Mouse (Mus musculus): ENCODE measurements around the gene Prpf6. TPM values are rescaled to one million over a fixed set of nuclear protein-coding genes. Genes with fewer than 3 reads are reported as not detected.

Gene Prpf6
- total and polyA plus RNA-seq, 3 experiments: 28.3 to 53.8 (median 48.1) TPM

GRCm38 (mm10) chr2:181568272-181569008 is 23.2 kb upstream of the Prpf6 start:
- Histone ChIP-seq H3K4me1 (ENCODE audit: control insufficient read depth in 1 of 2, insufficient read depth in 2 of 2) (peaks cover 0 to 7% of the 10 kb centered on the region in 2 experiments; a peak in 2 of 4 replicates), H3K4me2 (ENCODE audit: insufficient read depth, low read depth, poor library complexity, severe bottlenecking) (no peak overlapping the region), H3K9me3 (replicated peaks; ENCODE audit: low read length) (no peaks in the 10 kb centered on the region), H3K27ac (ENCODE audit: insufficient read depth, low read depth) (no peak overlapping the region), H3K9ac (ENCODE audit: insufficient read depth, low read depth) (no peak overlapping the region), H3K36me3 (replicated peaks in 1 of 2; ENCODE audit: control insufficient read depth in 1 of 2, insufficient read depth in 1 of 2, low read length in 1 of 2) (peaks cover 35 to 63% of the 10 kb centered on the region in 2 experiments), H3K4me3 (replicated peaks in 1 of 3; ENCODE audit: low read depth in 2 of 3, low read length in 2 of 3, poor library complexity in 1 of 3) (no peak overlapping the region), H3K27me3 (replicated peaks) (no peaks in the 10 kb centered on the region), H3K79me2 (replicated peaks; ENCODE audit: control insufficient read depth, extremely low read depth, insufficient read depth, poor library complexity, severe bottlenecking) (no peaks in the 10 kb centered on the region)
- peak; percentile 54 for DNase-seq (ENCODE audit: extremely low read depth)
- TF ChIP-seq E2F4 (IDR thresholded peaks at IDR 0.05; ENCODE audit: insufficient replicate concordance, low read depth, low read length) (no peak), NELFE (IDR thresholded peaks at IDR 0.05; ENCODE audit: low read depth, low read length) (0 out of 2 replicates have a peak, but pooled peaks have one; percentile 29), MXI1 (IDR thresholded peaks at IDR 0.05; ENCODE audit: low read depth, low read length) (no peak), MAZ (IDR thresholded peaks at IDR 0.05; ENCODE audit: low read depth, low read length) (no peak), ETS1 (conservative IDR thresholded peaks at IDR 0.05; ENCODE audit: low read depth, low read length) (no peak), MEF2A (IDR thresholded peaks at IDR 0.05; ENCODE audit: borderline replicate concordance, low read depth, low read length) (no peak), EP300 (IDR thresholded peaks at IDR 0.05; ENCODE audit: low read length) (no peak), ZNF384 (IDR thresholded peaks at IDR 0.05; ENCODE audit: low read depth, low read length) (no peak), SMC3 (IDR thresholded peaks at IDR 0.05; ENCODE audit: low read depth, low read length) (peak; percentile 79), POLR2AphosphoS2 (IDR thresholded peaks at IDR 0.05; ENCODE audit: low read depth, low read length) (no peak), IRF4 (IDR thresholded peaks at IDR 0.05; ENCODE audit: low read depth, low read length) (no peak), SIN3A (IDR thresholded peaks at IDR 0.05; ENCODE audit: low read length) (no peak), NRF1 (IDR thresholded peaks at IDR 0.05; ENCODE audit: low read depth, low read length) (no peak), USF2 (conservative IDR thresholded peaks at IDR 0.05; ENCODE audit: low read depth, low read length) (no peak), CHD2 (IDR thresholded peaks at IDR 0.05; ENCODE audit: low read length) (no peak), ZMIZ1 (IDR thresholded peaks at IDR 0.05; ENCODE audit: low read depth, low read length) (no peak), ZKSCAN1 (IDR thresholded peaks at IDR 0.05; ENCODE audit: borderline replicate concordance, low read depth, low read length) (no peak), CHD1 (IDR thresholded peaks at IDR 0.05; ENCODE audit: low read depth, low read length) (no peak), PAX5 (IDR thresholded peaks at IDR 0.05; ENCODE audit: low read length) (no peak), USF1 (IDR thresholded peaks at IDR 0.05; ENCODE audit: low read depth, low read length) (no peak), ELF1 (IDR thresholded peaks at IDR 0.05; ENCODE audit: low read depth, low read length) (0 out of 2 replicates have a peak, but pooled peaks have one; percentile 12), HCFC1 (IDR thresholded peaks at IDR 0.05; ENCODE audit: low read depth, low read length) (no peak), KAT2A (IDR thresholded peaks at IDR 0.05; ENCODE audit: insufficient replicate concordance, low read length) (no peak), TBP (conservative IDR thresholded peaks at IDR 0.05; ENCODE audit: low read depth, low read length) (no peak), JUN (IDR thresholded peaks at IDR 0.05; ENCODE audit: insufficient read depth, low read depth, low read length) (no peak), RCOR1 (conservative IDR thresholded peaks at IDR 0.05; ENCODE audit: low read depth, low read length) (no peak), MAX (IDR thresholded peaks at IDR 0.05; ENCODE audit: low read length) (no peak), ZC3H11A (IDR thresholded peaks at IDR 0.05; ENCODE audit: low read depth, low read length) (peak; percentile 27; the same call in 1 of the 2 replicates), MAFK (IDR thresholded peaks at IDR 0.05; ENCODE audit: insufficient replicate concordance, low read length) (no peak), CTCF (conservative IDR thresholded peaks at IDR 0.05 in 1 of 2, IDR thresholded peaks at IDR 0.05 in 1 of 2; ENCODE audit: low read depth in 2 of 2, low read length in 2 of 2) (peak; percentile 66 to 88), UBTF (IDR thresholded peaks at IDR 0.05; ENCODE audit: low read depth, low read length) (no peak), RAD21 (IDR thresholded peaks at IDR 0.05; ENCODE audit: low read depth, low read length) (peak; percentile 76), BHLHE40 (IDR thresholded peaks at IDR 0.05; ENCODE audit: low read depth, low read length) (no peak), JUND (conservative IDR thresholded peaks at IDR 0.05; ENCODE audit: low read depth, low read length) (no peak)
- in situ Hi-C loops (cut with MboI; ENCODE audit: low pct_ligation_motif_present, low pct_unique_long_range_greater_than_20kb, low sequenced_read_pairs): no loop called here
- dilution Hi-C loops (cut with MboI; ENCODE audit: extremely low pct_ligation_motif_present, extremely low pct_unique_long_range_greater_than_20kb, low sequenced_read_pairs): no loop called here
